Mouse (Mus musculus): ENCODE measurements around the gene Epb41l2. TPM values are rescaled to one million over a fixed set of nuclear protein-coding genes. Genes with fewer than 3 reads are reported as not detected.
A peak's percentile ranks its signal among the peaks of the same experiment; 100 is the strongest.

Gene Epb41l2
- polyA plus RNA-seq, 1 experiment from 2014 or later: 46.3 TPM

GRCm38 (mm10) chr10:25430862-25431261 lies 71.3 kb downstream of the Epb41l2 start:
- Histone ChIP-seq H3K27ac (ENCODE audit: low read depth) (no peak overlapping the region), H3K4me1 (replicated peaks; ENCODE audit: control insufficient read depth, insufficient read depth, low read length) (peaks cover 64% of the 10 kb centered on the region), H3K9me3 (ENCODE audit: control insufficient read depth, low read length) (no peaks in the 10 kb centered on the region), H3K4me3 (ENCODE audit: low read depth, low read length) (no peak overlapping the region), H3K27me3 (replicated peaks; ENCODE audit: control insufficient read depth, insufficient read depth, low read length) (no peaks in the 10 kb centered on the region), H3K36me3 (ENCODE audit: control insufficient read depth, insufficient read depth, low read length) (no peaks in the 10 kb centered on the region), H3K4me2 (ENCODE audit: low read length) (no peak overlapping the region), H3K9ac (ENCODE audit: low read length) (no peak overlapping the region)
- ATAC-seq (replicated peaks; ENCODE audit: low FRiP score, low TSS enrichment, low read depth): no peak
- DNase-seq (ENCODE audit: low spot score): no peak
- 45% methylated on average over 6 of the region's 6 CpGs for WGBS

- Histone ChIP-seq H3K36me3 (ENCODE audit: control insufficient read depth, insufficient read depth, low read length) (no peaks in the 10 kb centered on the region), H3K4me2 (ENCODE audit: low read length) (peak overlapping the region; percentile 34), H3K9me3 (ENCODE audit: control insufficient read depth, low read length) (no peaks in the 10 kb centered on the region), H3K4me1 (replicated peaks; ENCODE audit: control insufficient read depth, insufficient read depth, low read length) (peaks cover 49% of the 10 kb centered on the region), H3K9ac (ENCODE audit: low read length) (no peak overlapping the region), H3K27ac (ENCODE audit: low read depth) (peak overlapping the region; percentile 33; the same call in 1 of the 2 replicates), H3K27me3 (replicated peaks; ENCODE audit: control insufficient read depth, insufficient read depth, low read length) (no peaks in the 10 kb centered on the region), H3K4me3 (ENCODE audit: low read depth, low read length) (no peak overlapping the region)
- 39% methylated on average over 10 of the region's 10 CpGs for WGBS
- no peak for ATAC-seq (replicated peaks; ENCODE audit: low FRiP score, low TSS enrichment, low read depth)
- DNase-seq (ENCODE audit: low spot score): peak; percentile 63
Observed at GRCm38 (mm10) chr10:25432351-25432750, 72.8 kb downstream of the Epb41l2 start.

GRCm38 (mm10) chr10:25432938-25433337 lies 73.3 kb downstream of the Epb41l2 start:
- H3K27ac ChIP-seq (ENCODE audit: low read depth): 0 out of 2 replicates have a peak overlapping the region, but pooled peaks have one; percentile 2
- DNase-seq (ENCODE audit: low spot score): no peak
- no peak overlapping the region for H3K9ac ChIP-seq (ENCODE audit: low read length)
- peaks cover 43% of the 10 kb centered on the region for H3K4me1 ChIP-seq (replicated peaks; ENCODE audit: control insufficient read depth, insufficient read depth, low read length)
- no peaks in the 10 kb centered on the region for H3K9me3 ChIP-seq (ENCODE audit: control insufficient read depth, low read length)
- H3K27me3 ChIP-seq (replicated peaks; ENCODE audit: control insufficient read depth, insufficient read depth, low read length): no peaks in the 10 kb centered on the region
- no peaks in the 10 kb centered on the region for H3K36me3 ChIP-seq (ENCODE audit: control insufficient read depth, insufficient read depth, low read length)
- peak overlapping the region; percentile 34 for H3K4me2 ChIP-seq (ENCODE audit: low read length)
- 31% methylated on average over 5 of the region's 5 CpGs for WGBS
- no peak for ATAC-seq (replicated peaks; ENCODE audit: low FRiP score, low TSS enrichment, low read depth)
- H3K4me3 ChIP-seq (ENCODE audit: low read depth, low read length): no peak overlapping the region

GRCm38 (mm10) chr10:25433524-25433923 lies 73.9 kb downstream of the Epb41l2 start:
- H3K27me3 ChIP-seq (replicated peaks; ENCODE audit: control insufficient read depth, insufficient read depth, low read length): no peaks in the 10 kb centered on the region
- H3K9ac ChIP-seq (ENCODE audit: low read length): no peak overlapping the region
- H3K4me3 ChIP-seq (ENCODE audit: low read depth, low read length): no peak overlapping the region
- peaks cover 40% of the 10 kb centered on the region for H3K4me1 ChIP-seq (replicated peaks; ENCODE audit: control insufficient read depth, insufficient read depth, low read length)
- ATAC-seq (replicated peaks; ENCODE audit: low FRiP score, low TSS enrichment, low read depth) (no peak; the same call in 1 of the 2 replicates), DNase-seq (ENCODE audit: low spot score) (no peak)
- H3K36me3 ChIP-seq (ENCODE audit: control insufficient read depth, insufficient read depth, low read length): no peaks in the 10 kb centered on the region
- 14% methylated on average over 3 of the region's 3 CpGs for WGBS
- no peaks in the 10 kb centered on the region for H3K9me3 ChIP-seq (ENCODE audit: control insufficient read depth, low read length)
- no peak overlapping the region for H3K27ac ChIP-seq (ENCODE audit: low read depth)
- H3K4me2 ChIP-seq (ENCODE audit: low read length): no peak overlapping the region

- DNase-seq (ENCODE audit: low spot score): peak; percentile 64
- Histone ChIP-seq H3K9me3 (ENCODE audit: control insufficient read depth, low read length) (no peaks in the 10 kb centered on the region), H3K27ac (ENCODE audit: low read depth) (peak overlapping the region; percentile 47), H3K27me3 (replicated peaks; ENCODE audit: control insufficient read depth, insufficient read depth, low read length) (no peaks in the 10 kb centered on the region), H3K4me3 (ENCODE audit: low read depth, low read length) (no peak overlapping the region), H3K9ac (ENCODE audit: low read length) (no peak overlapping the region), H3K4me2 (ENCODE audit: low read length) (peak overlapping the region; percentile 7), H3K4me1 (replicated peaks; ENCODE audit: control insufficient read depth, insufficient read depth, low read length) (peaks cover 36% of the 10 kb centered on the region), H3K36me3 (ENCODE audit: control insufficient read depth, insufficient read depth, low read length) (no peaks in the 10 kb centered on the region)
- 0 out of 2 replicates have a peak, but pooled peaks have one; percentile 25 for ATAC-seq (replicated peaks; ENCODE audit: low FRiP score, low TSS enrichment, low read depth)
- WGBS: 35% methylated on average over 13 of the region's 13 CpGs
Observed at GRCm38 (mm10) chr10:25434358-25435044, 74.9 kb downstream of the Epb41l2 start.

GRCm38 (mm10) chr10:25436703-25437401 lies 77.3 kb downstream of the Epb41l2 start:
- no peak overlapping the region for H3K4me3 ChIP-seq (ENCODE audit: low read depth, low read length)
- H3K4me1 ChIP-seq (replicated peaks; ENCODE audit: control insufficient read depth, insufficient read depth, low read length): peaks cover 24% of the 10 kb centered on the region
- H3K27ac ChIP-seq (ENCODE audit: low read depth): no peak overlapping the region
- ATAC-seq (replicated peaks; ENCODE audit: low FRiP score, low TSS enrichment, low read depth): no peak
- H3K36me3 ChIP-seq (ENCODE audit: control insufficient read depth, insufficient read depth, low read length): 0 out of 2 replicates have a peak, but pooled peaks cover 2% of the 10 kb centered on the region
- no peaks in the 10 kb centered on the region for H3K9me3 ChIP-seq (ENCODE audit: control insufficient read depth, low read length)
- DNase-seq (ENCODE audit: low spot score): no peak
- 86% methylated on average over 6 of the region's 6 CpGs for WGBS
- no peak overlapping the region for H3K9ac ChIP-seq (ENCODE audit: low read length)
- H3K4me2 ChIP-seq (ENCODE audit: low read length): no peak overlapping the region
- no peaks in the 10 kb centered on the region for H3K27me3 ChIP-seq (replicated peaks; ENCODE audit: control insufficient read depth, insufficient read depth, low read length)

- DNase-seq (ENCODE audit: low spot score) (no peak), ATAC-seq (replicated peaks; ENCODE audit: low FRiP score, low TSS enrichment, low read depth) (no peak)
- Histone ChIP-seq H3K4me1 (replicated peaks; ENCODE audit: control insufficient read depth, insufficient read depth, low read length) (peaks cover 15% of the 10 kb centered on the region), H3K9ac (ENCODE audit: low read length) (no peak overlapping the region), H3K4me2 (ENCODE audit: low read length) (no peak overlapping the region), H3K27ac (ENCODE audit: low read depth) (no peak overlapping the region), H3K9me3 (ENCODE audit: control insufficient read depth, low read length) (no peaks in the 10 kb centered on the region), H3K27me3 (replicated peaks; ENCODE audit: control insufficient read depth, insufficient read depth, low read length) (no peaks in the 10 kb centered on the region), H3K4me3 (ENCODE audit: low read depth, low read length) (no peak overlapping the region), H3K36me3 (ENCODE audit: control insufficient read depth, insufficient read depth, low read length) (0 out of 2 replicates have a peak, but pooled peaks cover 3% of the 10 kb centered on the region)
- WGBS: 90% methylated on average over 6 of the region's 6 CpGs
Observed at GRCm38 (mm10) chr10:25437586-25438298, 78.1 kb downstream of the Epb41l2 start.

- no peaks in the 10 kb centered on the region for H3K9me3 ChIP-seq (ENCODE audit: control insufficient read depth, low read length)
- no peak overlapping the region for H3K4me2 ChIP-seq (ENCODE audit: low read length)
- H3K27me3 ChIP-seq (replicated peaks; ENCODE audit: control insufficient read depth, insufficient read depth, low read length): no peaks in the 10 kb centered on the region
- ATAC-seq (replicated peaks; ENCODE audit: low FRiP score, low TSS enrichment, low read depth) (no peak), DNase-seq (ENCODE audit: low spot score) (no peak)
- no peak overlapping the region for H3K9ac ChIP-seq (ENCODE audit: low read length)
- H3K27ac ChIP-seq (ENCODE audit: low read depth): no peak overlapping the region
- H3K36me3 ChIP-seq (ENCODE audit: control insufficient read depth, insufficient read depth, low read length): 0 out of 2 replicates have a peak, but pooled peaks cover 3% of the 10 kb centered on the region
- peaks cover 15% of the 10 kb centered on the region for H3K4me1 ChIP-seq (replicated peaks; ENCODE audit: control insufficient read depth, insufficient read depth, low read length)
- WGBS: 76% methylated on average over 8 of the region's 8 CpGs
- no peak overlapping the region for H3K4me3 ChIP-seq (ENCODE audit: low read depth, low read length)
Observed at GRCm38 (mm10) chr10:25438299-25438680, 78.7 kb downstream of the Epb41l2 start.
